Mouse (Mus musculus): ENCODE results near the gene Iars2. TPM values are rescaled to one million over a fixed set of nuclear protein-coding genes. Genes with fewer than 3 reads are reported as not detected.
"Not testable (repeated sequence)": the region's sequence is repeated elsewhere in the genome, so short reads cannot be mapped to it uniquely, and the experiment has no call there.

Iars2 gene
- polyA plus RNA-seq, 2 experiments, result 26.7 to 29.0 TPM

GRCm38 (mm10) chr1:185331983-185332430 lies 2.8 kb upstream of the Iars2 start, which contains the start of gene Bpnt1:
Bpnt1 (plus strand) TSS chr1:185332149.
- peak within 1 kb of the TSS; percentile 72 for H3K4me3 ChIP-seq (replicated peaks; ENCODE audit: low read length)
- H3K36me3 ChIP-seq (ENCODE audit: control insufficient read depth, insufficient read depth, low read length), result peaks cover 5% of the 10 kb centered on the region
- no peaks in the 10 kb centered on the region for H3K27me3 ChIP-seq (ENCODE audit: control insufficient read depth, insufficient read depth, low read length)
- no peaks in the 10 kb centered on the region for H3K9me3 ChIP-seq (ENCODE audit: control insufficient read depth, low read length)
- H3K27ac ChIP-seq (replicated peaks; ENCODE audit: low read depth, low read length), result peak within 1 kb of the TSS; percentile 81
- H3K4me1 ChIP-seq (ENCODE audit: control insufficient read depth, insufficient read depth, low read length), result peaks cover 15% of the 10 kb centered on the region
- under 1% methylated on average over 27 of the region's 32 CpGs for whole genome bisulfite sequencing
- H3K9ac ChIP-seq (ENCODE audit: low read depth, low read length, severe bottlenecking), result peak within 1 kb of the TSS; percentile 79
- ATAC-seq (ENCODE audit: low FRiP score, low read depth), result peak; percentile 83
- peak; percentile 90 for DNase-seq (ENCODE audit: low spot score)
- peak within 1 kb of the TSS; percentile 65 for H3K4me2 ChIP-seq (replicated peaks; ENCODE audit: low read depth, low read length, severe bottlenecking)
- peak; percentile 76; the same call in 1 of the 2 replicates for TF ChIP-seq POLR2A (IDR thresholded peaks at IDR 0.05; ENCODE audit: borderline replicate concordance, extremely low read depth, insufficient read depth, insufficient read length)

GRCm38 (mm10) chr1:185331364-185331763 lies 2.2 kb upstream of the Iars2 start:
- no peak for TF ChIP-seq POLR2A (IDR thresholded peaks at IDR 0.05; ENCODE audit: borderline replicate concordance, extremely low read depth, insufficient read depth, insufficient read length)
- Histone ChIP-seq H3K9me3 (ENCODE audit: control insufficient read depth, low read length) (no peaks in the 10 kb centered on the region), H3K4me1 (ENCODE audit: control insufficient read depth, insufficient read depth, low read length) (peaks cover 15% of the 10 kb centered on the region), H3K9ac (ENCODE audit: low read depth, low read length, severe bottlenecking) (no peak overlapping the region; the same call in 1 of the 2 replicates), H3K27me3 (ENCODE audit: control insufficient read depth, insufficient read depth, low read length) (no peaks in the 10 kb centered on the region), H3K4me2 (replicated peaks; ENCODE audit: low read depth, low read length, severe bottlenecking) (peak overlapping the region; percentile 65), H3K36me3 (ENCODE audit: control insufficient read depth, insufficient read depth, low read length) (peaks cover 11% of the 10 kb centered on the region), H3K4me3 (replicated peaks; ENCODE audit: low read length) (peak overlapping the region; percentile 72; the same call in 1 of the 2 replicates), H3K27ac (replicated peaks; ENCODE audit: low read depth, low read length) (no peak overlapping the region)
- ATAC-seq (ENCODE audit: low FRiP score, low read depth), result no peak
- WGBS, result 55% methylated on average over 5 of the region's 5 CpGs
- DNase-seq (ENCODE audit: low spot score), result no peak

- Histone ChIP-seq H3K36me3 (ENCODE audit: control insufficient read depth, insufficient read depth, low read length) (peaks cover 25% of the 10 kb centered on the region), H3K4me3 (replicated peaks; ENCODE audit: low read length) (peak overlapping the region; percentile 98), H3K27me3 (ENCODE audit: control insufficient read depth, insufficient read depth, low read length) (no peaks in the 10 kb centered on the region), H3K9me3 (ENCODE audit: control insufficient read depth, low read length) (no peaks in the 10 kb centered on the region), H3K4me1 (ENCODE audit: control insufficient read depth, insufficient read depth, low read length) (peaks cover 15% of the 10 kb centered on the region), H3K27ac (replicated peaks; ENCODE audit: low read depth, low read length) (no peak overlapping the region), H3K9ac (ENCODE audit: low read depth, low read length, severe bottlenecking) (no peak overlapping the region), H3K4me2 (replicated peaks; ENCODE audit: low read depth, low read length, severe bottlenecking) (peak overlapping the region; percentile 72; the same call in 1 of the 2 replicates)
- no peak for TF ChIP-seq POLR2A (IDR thresholded peaks at IDR 0.05; ENCODE audit: borderline replicate concordance, extremely low read depth, insufficient read depth, insufficient read length)
- WGBS, result 88% methylated on average over 8 of the region's 8 CpGs
- no peak for ATAC-seq (ENCODE audit: low FRiP score, low read depth)
- no peak for DNase-seq (ENCODE audit: low spot score)
Observed at GRCm38 (mm10) chr1:185329851-185330250, 655 bp upstream of the Iars2 start.

- Histone ChIP-seq H3K36me3 (ENCODE audit: control insufficient read depth, insufficient read depth, low read length) (peaks cover 38% of the 10 kb centered on the region), H3K4me2 (replicated peaks; ENCODE audit: low read depth, low read length, severe bottlenecking) (peak overlapping the region; percentile 72), H3K4me3 (replicated peaks; ENCODE audit: low read length) (peak overlapping the region; percentile 98)
- not testable (repeated sequence) for H3K4me1 ChIP-seq (ENCODE audit: control insufficient read depth, insufficient read depth, low read length); DNase-seq (ENCODE audit: low spot score); ATAC-seq (ENCODE audit: low FRiP score, low read depth); H3K9ac ChIP-seq (ENCODE audit: low read depth, low read length, severe bottlenecking); H3K9me3 ChIP-seq (ENCODE audit: control insufficient read depth, low read length); H3K27me3 ChIP-seq (ENCODE audit: control insufficient read depth, insufficient read depth, low read length); H3K27ac ChIP-seq (replicated peaks; ENCODE audit: low read depth, low read length)
- 71% methylated on average over 3 of the region's 3 CpGs for WGBS
Observed at GRCm38 (mm10) chr1:185327754-185328345, 1.3 kb downstream of the Iars2 start.

- no peak overlapping the region for H3K4me3 ChIP-seq (replicated peaks; ENCODE audit: low read length)
- H3K9ac ChIP-seq (ENCODE audit: low read depth, low read length, severe bottlenecking), result no peak overlapping the region
- TF ChIP-seq POLR2A (IDR thresholded peaks at IDR 0.05; ENCODE audit: borderline replicate concordance, extremely low read depth, insufficient read depth, insufficient read length), result no peak
- H3K36me3 ChIP-seq (ENCODE audit: control insufficient read depth, insufficient read depth, low read length), result peaks cover 73% of the 10 kb centered on the region
- H3K27ac ChIP-seq (replicated peaks; ENCODE audit: low read depth, low read length), result no peak overlapping the region
- ATAC-seq (ENCODE audit: low FRiP score, low read depth) (no peak), DNase-seq (ENCODE audit: low spot score) (no peak)
- no peaks in the 10 kb centered on the region for H3K27me3 ChIP-seq (ENCODE audit: control insufficient read depth, insufficient read depth, low read length)
- no peaks in the 10 kb centered on the region for H3K9me3 ChIP-seq (ENCODE audit: control insufficient read depth, low read length)
- no peaks in the 10 kb centered on the region for H3K4me1 ChIP-seq (ENCODE audit: control insufficient read depth, insufficient read depth, low read length)
- WGBS, result 89% methylated on average over 16 of the region's 16 CpGs
- H3K4me2 ChIP-seq (replicated peaks; ENCODE audit: low read depth, low read length, severe bottlenecking), result no peak overlapping the region
Observed at GRCm38 (mm10) chr1:185315846-185316568, 13.2 kb downstream of the Iars2 start.

All from limb, embryonic 14.5 days (tissue).